9 mouse cellular contexts compared by ENCODE assay signal in genomic region chr2:127453764-127454163, GRCm38 (mm10). TPM values are rescaled to one million over a fixed set of nuclear protein-coding genes. Genes with fewer than 3 reads are reported as not detected.
DNase-seq lines count a peak whose midpoint lies in the region; ATAC-seq and TF ChIP-seq lines count a peak whose summit lies in the region.
"Had no signal": no experiment of that assay in that cellular context is flagged by ENCODE, and none has a peak within 500 bp of the region (broad histone marks: within the 10 kb centered on the region; RNA-seq: fewer than 3 reads in every experiment).

No protein-coding gene starts in this region.

- TF ChIP-seq POLR2A in ES-Bruce4 (IDR thresholded peaks at IDR 0.05; ENCODE audit: insufficient read depth, low read length): no peak

- no peaks in the 10 kb centered on the region for H3K27me3 ChIP-seq in ES-Bruce4 (ENCODE audit: control insufficient read depth, insufficient read depth, low read length, poor library complexity, severe bottlenecking)
- H3K27me3 ChIP-seq in kidney, postnatal 0 days (ENCODE audit: insufficient read depth, low read length): no peaks in the 10 kb centered on the region

- no peaks in the 10 kb centered on the region for H3K9me3 ChIP-seq in ES-Bruce4 (replicated peaks; ENCODE audit: control insufficient read depth, insufficient read depth, low read length, poor library complexity, severe bottlenecking)
- no peaks in the 10 kb centered on the region for H3K9me3 ChIP-seq in kidney, postnatal 0 days (replicated peaks; ENCODE audit: low read length)
- H3K9me3 ChIP-seq: limb, embryonic 13.5 days had no signal

- peak; percentile 81 for TF ChIP-seq CTCF in ES-Bruce4 (IDR thresholded peaks at IDR 0.05; ENCODE audit: low read depth, low read length)
- peak; percentile 97 for TF ChIP-seq CTCF in kidney, postnatal 0 days (IDR thresholded peaks at IDR 0.05; ENCODE audit: low read depth)

- DNase-seq in 416B (ENCODE audit: low read depth): peak; percentile 74
- DNase-seq in c-Kit-positive CD71-positive TER-119-negative erythroid progenitor cells, embryonic 14.5 days (ENCODE audit: low read depth): peak; percentile 63
- peak; percentile 79 for DNase-seq in kidney, postnatal 0 days (ENCODE audit: low spot score)
- DNase-seq in lung, adult 18-20 months: peak; percentile 58 to 64
- peak; percentile 74 for DNase-seq in retina, postnatal 7 days (ENCODE audit: low read depth, low spot score)
- peak; percentile 68 for DNase-seq in urinary bladder, postnatal 25 days (ENCODE audit: low spot score)

- 4% methylated on average over 5 of the region's 5 CpGs for WGBS in kidney, postnatal 0 days

- H3K4me2 ChIP-seq in kidney, postnatal 0 days (ENCODE audit: low read length): no peak overlapping the region
- H3K4me2 ChIP-seq: limb, embryonic 13.5 days had no signal

- ATAC-seq in frontal cortex, adult (ENCODE audit: low TSS enrichment): peak; percentile 72
- peak; percentile 19; the same call in 1 of the 2 replicates for ATAC-seq in kidney, postnatal 0 days (replicated peaks; ENCODE audit: low FRiP score, low read depth)

- no peaks in the 10 kb centered on the region for H3K36me3 ChIP-seq in ES-Bruce4 (ENCODE audit: control insufficient read depth, insufficient read depth, low read length, poor library complexity, severe bottlenecking)
- no peaks in the 10 kb centered on the region for H3K36me3 ChIP-seq in kidney, postnatal 0 days (ENCODE audit: insufficient read depth, low read length)
- H3K36me3 ChIP-seq: limb, embryonic 13.5 days had no signal

- no peak overlapping the region for H3K27ac ChIP-seq in ES-Bruce4 (ENCODE audit: insufficient read depth, low read length)
- H3K27ac ChIP-seq in kidney, postnatal 0 days: no peak overlapping the region
- H3K27ac ChIP-seq: limb, embryonic 13.5 days had no signal

- no peak overlapping the region for H3K4me3 ChIP-seq in ES-Bruce4 (ENCODE audit: low read depth, low read length)
- H3K4me3 ChIP-seq in kidney, postnatal 0 days (replicated peaks; ENCODE audit: low read depth, low read length): no peak overlapping the region
- H3K4me3 ChIP-seq: limb, embryonic 13.5 days had no signal

- TF ChIP-seq EP300 in ES-Bruce4 (IDR thresholded peaks at IDR 0.05; ENCODE audit: insufficient read depth, low read depth, low read length): no peak

- H3K9ac ChIP-seq in ES-Bruce4 (ENCODE audit: low read depth, poor library complexity, severe bottlenecking): no peak overlapping the region
- no peak overlapping the region for H3K9ac ChIP-seq in kidney, postnatal 0 days (ENCODE audit: low read depth, low read length)
- H3K9ac ChIP-seq: limb, embryonic 13.5 days had no signal

- H3K4me1 ChIP-seq in ES-Bruce4 (ENCODE audit: control insufficient read depth, insufficient read depth, low read length): peaks cover 3% of the 10 kb centered on the region
- 0 out of 2 replicates have a peak, but pooled peaks cover 4% of the 10 kb centered on the region for H3K4me1 ChIP-seq in kidney, postnatal 0 days (replicated peaks; ENCODE audit: insufficient read depth, low read length)

RNA-seq across cellular contexts. Expression of gene Fahd2a, which starts 9.4 kb away (rescaled TPM):
- 14.8 and 16.1 TPM in 2 replicates for polyA plus RNA-seq in ES-Bruce4 (2011; ENCODE audit: insufficient read depth, insufficient read length, low read depth, missing spikeins)
- 61.3 and 62.2 TPM in 2 replicates for polyA plus RNA-seq in kidney, postnatal 0 days (2015; fragmentation: Nextera tagmentation; extraction: Ambion mirVana)

RNA-seq across cellular contexts. Expression of gene Gpat2, which starts 28.8 kb away (rescaled TPM):
- 0.43 and 1.2 TPM in 2 replicates for polyA plus RNA-seq in ES-Bruce4 (2011; ENCODE audit: insufficient read depth, insufficient read length, low read depth, missing spikeins)
- polyA plus RNA-seq in kidney, postnatal 0 days (2015; fragmentation: Nextera tagmentation; extraction: Ambion mirVana): 0.10 and 0.12 TPM in 2 replicates
